Mouse (Mus musculus): ENCODE results near the gene Eya2. TPM values are rescaled to one million over a fixed set of nuclear protein-coding genes. Genes with fewer than 3 reads are reported as not detected.

Eya2 gene
- polyA plus RNA-seq, 1 experiment from 2014 or later, result 6.9 TPM

- Histone ChIP-seq H3K27ac (ENCODE audit: low read length) (no peak overlapping the region), H3K9ac (ENCODE audit: low read length) (no peak overlapping the region), H3K4me2 (ENCODE audit: low read depth, low read length) (no peak overlapping the region), H3K27me3 (ENCODE audit: control insufficient read depth, insufficient read depth, low read depth, low read length) (peaks cover 19% of the 10 kb centered on the region), H3K36me3 (ENCODE audit: control insufficient read depth, insufficient read depth, low read length) (no peaks in the 10 kb centered on the region), H3K9me3 (ENCODE audit: control insufficient read depth, low read length) (no peaks in the 10 kb centered on the region), H3K4me3 (ENCODE audit: low read length) (no peak overlapping the region), H3K4me1 (replicated peaks; ENCODE audit: control insufficient read depth, insufficient read depth, low read length) (peaks cover 7% of the 10 kb centered on the region; the same call in 1 of the 2 replicates)
- 17% methylated on average over 11 of the region's 11 CpGs for WGBS
- ATAC-seq (ENCODE audit: low read depth), result 0 out of 2 replicates have a peak, but pooled peaks have one; percentile 29
Measured at GRCm38 (mm10) chr2:165559506-165560235, 35.2 kb upstream of the Eya2 start.

DNA sequence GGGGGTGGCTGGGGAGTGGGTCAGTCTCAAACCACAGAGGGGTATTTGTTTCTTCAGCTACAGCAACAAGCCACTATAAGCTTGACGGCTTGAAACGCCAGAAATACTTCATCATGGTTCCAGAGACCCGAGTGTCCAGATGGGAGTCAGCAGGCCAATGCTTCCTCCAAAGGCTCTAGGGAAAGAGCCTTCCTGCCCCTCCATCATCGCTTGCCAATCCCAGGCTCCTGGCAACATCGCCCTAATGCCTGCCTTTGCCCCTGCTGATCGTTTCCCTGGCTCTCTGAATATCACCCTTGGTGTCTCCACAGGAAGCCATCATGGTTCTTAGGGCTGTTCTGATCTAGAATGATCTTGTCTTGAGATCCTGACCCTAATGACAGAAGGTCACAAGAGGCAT, 33.0 kb upstream of the Eya2 start:
- no peak overlapping the region for H3K4me3 ChIP-seq (ENCODE audit: low read length)
- H3K9ac ChIP-seq (ENCODE audit: low read length), result no peak overlapping the region
- no peak for ATAC-seq (ENCODE audit: low read depth)
- no peaks in the 10 kb centered on the region for H3K36me3 ChIP-seq (ENCODE audit: control insufficient read depth, insufficient read depth, low read length)
- H3K27ac ChIP-seq (ENCODE audit: low read length), result no peak overlapping the region
- peaks cover 7% of the 10 kb centered on the region; the same call in 1 of the 2 replicates for H3K4me1 ChIP-seq (replicated peaks; ENCODE audit: control insufficient read depth, insufficient read depth, low read length)
- no peak overlapping the region for H3K4me2 ChIP-seq (ENCODE audit: low read depth, low read length)
- peaks cover 19% of the 10 kb centered on the region for H3K27me3 ChIP-seq (ENCODE audit: control insufficient read depth, insufficient read depth, low read depth, low read length)
- 78% methylated on average over 6 of the region's 6 CpGs for WGBS
- no peaks in the 10 kb centered on the region for H3K9me3 ChIP-seq (ENCODE audit: control insufficient read depth, low read length)

DNA sequence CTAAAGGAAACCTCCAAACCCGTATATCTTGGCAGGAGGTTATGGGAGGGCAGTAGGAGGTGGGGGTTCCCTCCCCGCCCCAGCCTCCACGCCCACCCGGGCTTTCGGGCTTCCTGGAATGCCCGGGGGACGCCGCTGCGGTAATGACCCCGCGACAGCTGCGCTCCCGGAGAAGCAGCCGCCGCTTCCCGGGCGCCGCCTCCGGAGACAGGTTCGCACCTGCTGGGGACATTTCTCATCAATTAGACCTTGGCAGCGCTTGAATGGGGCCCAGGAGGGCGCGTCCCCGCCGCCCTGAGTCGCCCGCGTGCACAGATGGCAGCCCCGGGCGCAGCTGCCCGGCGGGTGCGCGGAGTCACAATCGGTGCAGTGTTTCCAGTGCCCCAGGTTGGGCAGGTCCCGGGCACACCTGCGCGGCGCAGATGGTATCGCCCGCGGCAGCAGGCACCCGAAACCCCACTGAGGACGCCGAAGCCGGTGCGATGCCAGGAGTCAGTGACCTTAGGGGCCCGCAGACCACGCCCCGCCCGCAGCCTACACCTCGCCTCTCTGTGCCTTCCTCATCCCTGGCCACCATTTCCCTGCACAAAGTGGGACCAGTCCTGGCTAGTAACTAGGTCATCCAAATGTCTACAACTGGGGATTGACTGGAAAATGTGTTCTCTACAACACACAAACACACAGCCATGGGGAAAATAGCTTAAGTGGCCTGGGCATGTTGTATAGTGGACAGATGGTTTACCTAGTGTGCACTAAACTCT, 31.4 kb upstream of the Eya2 start:
- peak overlapping the region; percentile 64 for H3K4me2 ChIP-seq (ENCODE audit: low read depth, low read length)
- WGBS, result 2% methylated on average over 52 of the region's 52 CpGs
- peaks cover 7% of the 10 kb centered on the region; the same call in 1 of the 2 replicates for H3K4me1 ChIP-seq (replicated peaks; ENCODE audit: control insufficient read depth, insufficient read depth, low read length)
- H3K36me3 ChIP-seq (ENCODE audit: control insufficient read depth, insufficient read depth, low read length), result no peaks in the 10 kb centered on the region
- peaks cover 19% of the 10 kb centered on the region for H3K27me3 ChIP-seq (ENCODE audit: control insufficient read depth, insufficient read depth, low read depth, low read length)
- no peaks in the 10 kb centered on the region for H3K9me3 ChIP-seq (ENCODE audit: control insufficient read depth, low read length)
- H3K9ac ChIP-seq (ENCODE audit: low read length), result peak overlapping the region; percentile 40
- H3K27ac ChIP-seq (ENCODE audit: low read length), result no peak overlapping the region
- peak overlapping the region; percentile 49 for H3K4me3 ChIP-seq (ENCODE audit: low read length)
- ATAC-seq (ENCODE audit: low read depth), result peak; percentile 62; the same call in 1 of the 2 replicates

- Histone ChIP-seq H3K9me3 (ENCODE audit: control insufficient read depth, low read length) (no peaks in the 10 kb centered on the region), H3K4me2 (ENCODE audit: low read depth, low read length) (no peak overlapping the region), H3K4me3 (ENCODE audit: low read length) (no peak overlapping the region), H3K36me3 (ENCODE audit: control insufficient read depth, insufficient read depth, low read length) (no peaks in the 10 kb centered on the region), H3K27ac (ENCODE audit: low read length) (no peak overlapping the region), H3K4me1 (replicated peaks; ENCODE audit: control insufficient read depth, insufficient read depth, low read length) (peaks cover 7% of the 10 kb centered on the region; the same call in 1 of the 2 replicates), H3K9ac (ENCODE audit: low read length) (no peak overlapping the region), H3K27me3 (ENCODE audit: control insufficient read depth, insufficient read depth, low read depth, low read length) (peaks cover 19% of the 10 kb centered on the region)
- ATAC-seq (ENCODE audit: low read depth), result no peak
- WGBS, result 71% methylated on average over 8 of the region's 8 CpGs
Measured at GRCm38 (mm10) chr2:165564101-165564500, 30.7 kb upstream of the Eya2 start.

DNA sequence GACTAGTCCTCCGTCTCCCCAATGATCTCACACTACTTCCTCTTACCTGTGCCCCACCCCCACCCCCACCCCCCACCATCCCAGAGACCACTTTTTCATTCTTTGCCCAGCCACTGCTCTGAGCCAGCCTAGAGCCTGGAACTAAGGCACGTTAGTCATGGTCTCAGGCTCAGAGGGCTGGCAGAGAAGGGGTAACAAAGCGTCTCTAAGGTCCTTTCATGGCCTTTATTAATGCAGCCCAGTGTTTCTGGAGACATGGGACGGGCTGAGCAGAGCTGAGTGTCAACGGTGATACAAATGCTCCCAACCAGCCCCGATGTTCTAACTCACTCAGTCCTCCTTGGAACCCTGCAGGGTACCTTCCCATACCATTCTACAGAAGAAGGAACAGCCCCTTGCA, 30.2 kb upstream of the Eya2 start:
- no peaks in the 10 kb centered on the region for H3K36me3 ChIP-seq (ENCODE audit: control insufficient read depth, insufficient read depth, low read length)
- 60% methylated on average over 6 of the region's 6 CpGs for WGBS
- no peak overlapping the region for H3K4me2 ChIP-seq (ENCODE audit: low read depth, low read length)
- H3K27ac ChIP-seq (ENCODE audit: low read length), result no peak overlapping the region
- peaks cover 19% of the 10 kb centered on the region for H3K27me3 ChIP-seq (ENCODE audit: control insufficient read depth, insufficient read depth, low read depth, low read length)
- ATAC-seq (ENCODE audit: low read depth), result no peak
- peaks cover 7% of the 10 kb centered on the region; the same call in 1 of the 2 replicates for H3K4me1 ChIP-seq (replicated peaks; ENCODE audit: control insufficient read depth, insufficient read depth, low read length)
- no peak overlapping the region for H3K4me3 ChIP-seq (ENCODE audit: low read length)
- no peaks in the 10 kb centered on the region for H3K9me3 ChIP-seq (ENCODE audit: control insufficient read depth, low read length)
- no peak overlapping the region for H3K9ac ChIP-seq (ENCODE audit: low read length)

DNA sequence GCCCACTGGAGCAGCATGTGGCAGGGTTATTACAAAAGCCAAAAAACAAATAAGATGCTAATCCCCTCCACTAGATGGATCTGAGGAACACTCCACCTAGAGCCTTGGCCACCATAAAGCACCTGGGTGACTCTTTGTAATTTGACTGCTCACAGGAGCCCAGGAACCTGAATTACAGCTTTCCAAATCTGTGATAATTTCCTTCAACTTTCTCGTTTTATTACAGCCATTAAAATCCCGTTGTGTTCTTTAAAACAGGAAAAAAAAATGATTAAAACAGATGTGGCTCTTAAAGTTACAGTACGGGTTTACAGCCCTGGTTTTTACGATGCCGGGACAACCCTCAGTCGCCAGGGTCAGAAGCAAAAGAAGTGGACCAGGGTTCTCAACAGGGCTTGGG, 27.9 kb upstream of the Eya2 start:
- WGBS, result 62% methylated on average over 6 of the region's 6 CpGs

DNA sequence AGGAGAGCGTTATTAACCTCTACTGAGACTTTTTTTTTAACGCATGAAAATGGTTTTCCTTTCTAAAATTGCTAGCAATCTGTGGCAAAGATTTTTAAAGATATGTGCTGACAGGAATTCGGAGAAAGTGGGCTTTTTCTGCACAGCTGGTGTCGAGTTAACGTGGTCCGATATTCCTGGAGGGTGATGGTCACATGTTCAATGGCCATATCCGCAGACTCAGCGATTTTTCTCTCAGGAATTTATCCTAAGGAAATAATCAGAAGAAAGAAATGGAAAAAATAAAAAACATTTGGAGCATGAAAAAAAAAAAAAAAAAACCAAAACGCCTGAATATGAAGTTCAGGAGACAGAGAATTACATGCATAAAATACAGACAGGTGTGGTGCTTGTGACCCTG, 27.0 kb upstream of the Eya2 start:
- no peak for ATAC-seq (ENCODE audit: low read depth)
- Histone ChIP-seq H3K36me3 (ENCODE audit: control insufficient read depth, insufficient read depth, low read length) (no peaks in the 10 kb centered on the region), H3K27ac (ENCODE audit: low read length) (no peak overlapping the region), H3K4me2 (ENCODE audit: low read depth, low read length) (no peak overlapping the region), H3K9me3 (ENCODE audit: control insufficient read depth, low read length) (no peaks in the 10 kb centered on the region), H3K9ac (ENCODE audit: low read length) (no peak overlapping the region), H3K4me1 (replicated peaks; ENCODE audit: control insufficient read depth, insufficient read depth, low read length) (peaks cover 7% of the 10 kb centered on the region; the same call in 1 of the 2 replicates), H3K27me3 (ENCODE audit: control insufficient read depth, insufficient read depth, low read depth, low read length) (peaks cover 16% of the 10 kb centered on the region), H3K4me3 (ENCODE audit: low read length) (no peak overlapping the region)
- 59% methylated on average over 9 of the region's 9 CpGs for WGBS

More for the DNA sequence above, 27.9 kb upstream of the Eya2 start:
- Histone ChIP-seq H3K27ac (ENCODE audit: low read length) (no peak overlapping the region), H3K4me1 (replicated peaks; ENCODE audit: control insufficient read depth, insufficient read depth, low read length) (peaks cover 7% of the 10 kb centered on the region; the same call in 1 of the 2 replicates), H3K9ac (ENCODE audit: low read length) (no peak overlapping the region), H3K36me3 (ENCODE audit: control insufficient read depth, insufficient read depth, low read length) (no peaks in the 10 kb centered on the region), H3K4me2 (ENCODE audit: low read depth, low read length) (no peak overlapping the region), H3K9me3 (ENCODE audit: control insufficient read depth, low read length) (no peaks in the 10 kb centered on the region), H3K27me3 (ENCODE audit: control insufficient read depth, insufficient read depth, low read depth, low read length) (peaks cover 19% of the 10 kb centered on the region), H3K4me3 (ENCODE audit: low read length) (no peak overlapping the region)
- no peak for ATAC-seq (ENCODE audit: low read depth)

DNA sequence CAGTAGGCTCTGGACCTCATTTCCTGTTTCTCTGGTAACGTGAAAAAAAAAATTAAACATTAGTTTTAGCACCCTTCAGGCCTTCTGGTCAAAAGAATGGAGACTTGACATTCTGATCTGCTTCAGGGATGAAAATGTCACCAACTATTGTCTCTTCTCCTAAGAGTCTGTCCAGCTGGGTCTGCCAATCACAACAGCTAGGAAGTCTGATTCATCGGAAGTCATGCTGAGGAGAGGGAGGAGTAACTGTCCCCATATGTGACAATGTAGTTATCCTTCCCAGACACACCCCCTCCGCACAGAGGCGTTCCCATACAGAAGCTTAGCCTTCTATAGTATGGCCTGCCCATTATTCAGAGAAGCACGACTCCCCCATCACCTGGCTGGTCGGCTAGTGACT, 25.9 kb upstream of the Eya2 start:
- Histone ChIP-seq H3K27me3 (ENCODE audit: control insufficient read depth, insufficient read depth, low read depth, low read length) (peaks cover 7% of the 10 kb centered on the region), H3K4me2 (ENCODE audit: low read depth, low read length) (no peak overlapping the region), H3K27ac (ENCODE audit: low read length) (no peak overlapping the region), H3K36me3 (ENCODE audit: control insufficient read depth, insufficient read depth, low read length) (no peaks in the 10 kb centered on the region), H3K4me1 (replicated peaks; ENCODE audit: control insufficient read depth, insufficient read depth, low read length) (no peaks in the 10 kb centered on the region), H3K4me3 (ENCODE audit: low read length) (no peak overlapping the region), H3K9me3 (ENCODE audit: control insufficient read depth, low read length) (no peaks in the 10 kb centered on the region), H3K9ac (ENCODE audit: low read length) (no peak overlapping the region)
- no peak for ATAC-seq (ENCODE audit: low read depth)
- 57% methylated on average over 6 of the region's 6 CpGs for WGBS

- H3K9me3 ChIP-seq (ENCODE audit: control insufficient read depth, low read length), result no peaks in the 10 kb centered on the region
- H3K4me3 ChIP-seq (ENCODE audit: low read length), result no peak overlapping the region
- H3K4me2 ChIP-seq (ENCODE audit: low read depth, low read length), result no peak overlapping the region
- no peak overlapping the region for H3K27ac ChIP-seq (ENCODE audit: low read length)
- no peaks in the 10 kb centered on the region for H3K36me3 ChIP-seq (ENCODE audit: control insufficient read depth, insufficient read depth, low read length)
- WGBS, result 15% methylated on average over 4 of the region's 4 CpGs
- ATAC-seq (ENCODE audit: low read depth), result 0 out of 2 replicates have a peak, but pooled peaks have one; percentile 26
- H3K4me1 ChIP-seq (replicated peaks; ENCODE audit: control insufficient read depth, insufficient read depth, low read length), result no peaks in the 10 kb centered on the region
- no peak overlapping the region for H3K9ac ChIP-seq (ENCODE audit: low read length)
- H3K27me3 ChIP-seq (ENCODE audit: control insufficient read depth, insufficient read depth, low read depth, low read length), result no peaks in the 10 kb centered on the region
Measured at GRCm38 (mm10) chr2:165571216-165571778, 23.5 kb upstream of the Eya2 start.
